Mouse (Mus musculus): ENCODE data around the gene Polr2i. TPM values are rescaled to one million over a fixed set of nuclear protein-coding genes. Genes with fewer than 3 reads are reported as not detected.
A peak's percentile ranks its signal among the peaks of the same experiment; 100 is the strongest.
"Not testable (repeated sequence)": the region's sequence is repeated elsewhere in the genome, so short reads cannot be mapped to it uniquely, and the experiment has no call there.

Polr2i gene
- total RNA-seq (2014; fragmentation: Nextera tagmentation) (79.3 and 81.3 TPM in 2 replicates), total RNA-seq (2017) (62.3 and 79.3 TPM in 2 replicates)

DNA sequence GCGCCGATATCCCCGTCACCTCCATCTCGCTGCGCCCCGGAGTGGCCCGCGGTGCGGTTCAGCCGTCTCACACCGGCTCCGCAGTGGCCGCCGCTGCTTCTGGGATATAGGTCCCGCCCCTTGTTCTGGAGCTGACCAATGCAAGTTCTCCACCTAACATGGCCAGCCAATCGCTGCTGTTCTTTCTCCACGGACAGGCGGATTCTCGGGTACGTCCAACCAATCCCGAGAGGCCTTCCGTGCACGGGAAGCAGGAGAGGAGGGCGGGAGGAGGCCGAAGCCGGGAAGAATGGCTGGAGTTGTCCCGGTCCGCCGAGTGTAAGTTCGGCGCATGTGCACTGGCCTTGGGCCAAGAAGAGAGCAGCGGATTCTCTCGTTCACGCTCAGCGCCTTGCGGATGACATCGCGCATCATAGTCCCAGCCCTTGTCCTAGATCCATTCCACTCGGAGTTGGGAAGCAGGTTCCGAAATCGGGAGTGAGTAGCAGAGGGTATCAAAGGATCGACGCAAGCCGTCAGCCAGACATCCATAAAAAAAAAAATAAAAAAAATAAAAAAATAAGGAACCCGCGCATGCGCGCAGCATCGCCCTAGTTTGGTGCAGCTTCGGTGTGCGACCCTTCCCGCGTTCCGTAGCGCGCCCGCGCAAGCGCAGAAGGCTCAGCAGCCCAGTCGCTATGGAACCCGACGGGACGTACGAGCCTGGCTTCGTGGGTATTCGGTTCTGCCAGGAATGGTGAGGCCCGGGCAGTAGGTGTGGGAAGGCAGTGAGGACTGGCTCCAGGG, at the start of gene Polr2i, which contains the start of gene Tbcb:
TSS of gene Polr2i (plus strand) at position 280 of the 786 bp plus-strand sequence.
TSS of gene Tbcb (minus strand) at position 604 of the 786 bp plus-strand sequence.
- peak; percentile 94 for ATAC-seq (replicated peaks; ENCODE audit: poor library complexity, severe bottlenecking)

DNA sequence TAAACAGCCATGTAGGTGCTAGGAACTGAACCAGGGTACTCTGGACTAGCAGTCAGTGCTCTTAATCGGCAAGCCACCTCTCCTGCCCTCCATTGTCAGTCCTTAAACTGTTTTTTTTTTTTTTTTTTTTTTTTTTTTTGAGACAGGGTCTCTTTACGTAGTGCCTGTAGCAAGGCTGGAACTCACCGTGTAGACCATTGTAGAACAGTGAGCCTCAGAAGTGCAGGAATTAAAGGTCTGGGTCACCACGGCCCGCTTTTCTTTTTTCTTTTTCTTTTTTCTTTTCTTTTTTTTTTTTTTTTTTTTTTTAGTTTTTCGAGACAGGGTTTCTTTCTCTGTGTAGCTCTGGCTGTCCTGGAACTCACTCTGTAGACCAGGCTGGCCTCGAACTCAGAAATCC, 48.6 kb upstream of the Polr2i start:
- ATAC-seq (replicated peaks; ENCODE audit: poor library complexity, severe bottlenecking) = not testable (repeated sequence)

DNA sequence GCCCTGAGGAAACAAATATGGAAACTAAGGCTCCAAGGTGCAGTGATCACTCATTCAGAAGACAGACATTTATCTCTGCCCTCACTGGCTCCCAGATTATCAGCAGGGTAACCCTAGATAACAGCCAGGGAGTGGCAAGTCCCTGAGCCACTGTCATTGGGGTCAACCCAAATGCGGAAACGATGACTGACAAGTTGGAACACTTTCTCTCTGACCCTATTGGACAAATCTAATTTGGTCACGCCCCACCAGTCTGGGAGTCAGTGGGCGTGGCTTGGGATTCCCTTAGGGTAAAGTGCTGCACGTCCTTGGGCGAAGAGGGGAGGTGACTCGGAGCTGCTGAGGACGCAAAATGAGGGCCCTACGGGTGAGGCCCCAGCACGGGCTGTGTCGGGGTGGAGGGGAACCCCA, 47.9 kb upstream of the Polr2i start, which contains the start of gene Cox7a1:
TSS of gene Cox7a1 (plus strand) at position 266 of the 411 bp plus-strand sequence.
- peak; percentile 93 for ATAC-seq (replicated peaks; ENCODE audit: poor library complexity, severe bottlenecking)

DNA sequence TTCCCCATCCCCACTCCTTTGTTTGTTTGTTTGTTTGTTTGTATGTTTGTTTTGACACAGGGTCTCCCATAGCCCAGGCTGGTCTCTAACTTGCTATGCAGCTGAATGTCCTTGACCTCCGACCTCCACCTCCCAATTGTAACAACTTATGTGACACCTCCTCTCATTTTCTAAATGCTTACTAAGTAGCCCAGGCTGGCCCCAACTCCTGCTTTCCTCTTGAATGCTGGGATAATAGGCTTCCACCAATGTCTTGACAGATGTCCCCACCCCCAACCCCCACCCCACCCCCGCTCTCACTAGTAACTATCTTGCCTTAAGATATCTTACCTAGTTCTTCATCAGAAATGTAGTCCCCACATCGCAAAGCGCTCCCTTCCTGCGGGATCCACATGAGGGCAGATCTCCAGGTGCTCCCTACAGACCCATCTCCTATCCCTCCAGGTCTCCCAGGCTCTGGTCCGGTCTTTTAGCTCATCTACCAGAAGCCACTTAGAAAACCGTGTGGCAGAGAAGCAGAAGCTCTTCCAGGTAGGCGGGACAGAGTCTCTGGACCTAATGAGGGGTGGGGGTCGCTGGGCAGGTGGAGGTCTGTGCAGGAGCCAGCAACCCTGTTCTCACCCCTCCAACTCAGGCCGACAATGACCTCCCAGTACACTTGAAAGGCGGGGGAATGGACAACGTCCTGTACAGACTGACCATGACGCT, 47.0 kb upstream of the Polr2i start:
- no peak for ATAC-seq (replicated peaks; ENCODE audit: poor library complexity, severe bottlenecking)

- no peak for ATAC-seq (replicated peaks; ENCODE audit: poor library complexity, severe bottlenecking)
Measured at GRCm38 (mm10) chr7:30188344-30189115, 43.2 kb upstream of the Polr2i start.

DNA sequence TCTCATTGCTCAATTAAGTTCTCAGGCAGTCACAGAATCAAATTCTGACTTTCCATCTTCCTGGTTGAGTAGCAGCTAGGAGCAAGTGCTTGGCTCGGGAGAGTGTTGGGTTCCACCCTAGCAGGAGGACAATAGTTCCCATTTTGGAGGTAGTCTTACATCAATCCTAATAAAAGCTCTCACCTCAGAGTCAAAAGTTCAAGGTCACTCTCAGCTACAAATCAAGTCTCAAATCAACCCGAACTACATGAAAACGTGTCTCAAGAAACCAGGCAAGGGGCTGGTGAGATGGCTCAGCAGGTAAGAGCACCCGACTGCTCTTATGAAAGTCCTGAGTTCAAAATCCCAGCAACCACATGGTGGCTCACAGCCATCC, 42.6 kb upstream of the Polr2i start:
- no peak for ATAC-seq (replicated peaks; ENCODE audit: poor library complexity, severe bottlenecking)

- ATAC-seq (replicated peaks; ENCODE audit: poor library complexity, severe bottlenecking) = no peak
Measured at GRCm38 (mm10) chr7:30192088-30192487, 39.7 kb upstream of the Polr2i start.

GRCm38 (mm10) chr7:30193013-30193412, 38.7 kb upstream of the Polr2i start:
- ATAC-seq (replicated peaks; ENCODE audit: poor library complexity, severe bottlenecking) = no peak

DNA sequence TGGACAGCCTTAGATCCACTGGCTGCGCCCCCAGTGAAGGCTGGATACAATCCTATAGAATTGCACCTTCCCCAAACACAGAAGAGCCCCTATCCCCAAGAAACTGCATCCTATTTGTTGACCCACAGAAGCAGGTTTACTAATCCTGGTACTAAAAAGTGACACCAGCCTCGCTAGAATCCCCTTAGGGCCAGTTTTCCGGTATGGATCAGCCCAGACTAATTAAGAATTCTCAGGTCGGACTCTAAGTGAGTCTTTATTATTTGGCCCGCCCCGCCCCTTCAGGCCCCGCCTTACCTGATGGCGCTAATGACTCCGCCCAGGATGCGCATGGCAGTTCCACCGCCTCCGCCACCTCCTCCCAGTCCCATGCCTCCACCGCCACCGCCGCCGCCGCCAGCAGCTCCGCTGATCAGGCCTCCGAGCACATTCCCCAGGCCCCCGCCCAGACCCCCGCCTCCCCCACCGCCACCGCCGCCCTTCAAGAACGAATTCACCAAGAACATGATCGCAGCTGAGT, 38.1 kb upstream of the Polr2i start:
- peak; percentile 74 for ATAC-seq (replicated peaks; ENCODE audit: poor library complexity, severe bottlenecking)

DNA sequence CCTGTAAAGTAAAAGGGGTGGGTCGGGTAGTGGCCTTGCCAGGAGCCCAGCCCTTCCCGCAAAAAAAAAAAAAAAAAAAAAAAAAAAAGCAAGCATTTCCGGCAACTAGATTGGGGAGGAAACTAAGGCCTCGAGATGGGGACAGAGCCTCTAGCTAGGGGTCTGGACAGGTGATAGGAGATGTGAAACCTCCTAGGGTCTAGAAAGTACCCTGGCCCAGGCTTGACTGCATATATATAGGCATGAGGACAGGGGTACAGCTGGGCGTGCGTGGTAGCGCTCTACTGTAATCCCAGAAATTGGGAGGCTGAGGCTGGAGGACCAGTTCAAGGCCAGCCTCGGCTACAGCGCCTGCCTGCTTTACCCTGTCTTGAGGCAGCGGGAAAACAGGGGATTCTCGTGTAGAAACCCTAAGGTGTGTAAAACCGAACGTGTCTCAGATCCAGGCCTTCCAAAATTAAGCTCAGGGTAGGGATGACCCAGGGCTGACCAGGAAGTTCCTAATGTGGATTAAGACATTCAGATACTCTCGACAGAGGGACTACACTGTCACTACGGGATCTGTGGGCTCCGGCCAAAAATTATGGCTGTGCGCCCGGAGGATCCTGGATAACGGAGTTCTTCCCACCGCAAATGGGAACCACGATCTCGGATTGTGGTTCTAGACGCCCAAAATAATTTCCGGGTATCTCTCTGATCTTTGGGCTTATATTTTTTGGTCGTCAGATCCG, 37.5 kb upstream of the Polr2i start:
- ATAC-seq (replicated peaks; ENCODE audit: poor library complexity, severe bottlenecking) = peak; percentile 18

DNA sequence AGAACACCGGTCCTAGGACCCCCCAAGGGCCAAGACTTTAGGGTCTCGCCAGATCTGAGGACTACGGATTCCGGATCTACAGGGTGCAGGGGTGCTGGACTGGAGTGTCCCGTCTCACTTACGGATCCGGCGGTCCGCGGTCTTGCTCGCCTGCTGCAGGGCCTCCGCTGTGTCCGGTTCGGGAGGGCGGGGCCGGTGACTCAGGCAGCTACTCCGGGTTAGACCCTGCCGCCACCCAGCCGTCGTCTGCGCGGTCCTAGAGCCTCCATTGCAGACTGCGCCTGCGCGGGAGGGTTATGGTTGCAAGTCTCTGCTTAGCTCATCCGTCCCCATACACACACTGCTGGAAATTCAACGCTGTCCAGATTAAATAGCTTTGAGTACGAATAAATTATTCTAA, 36.9 kb upstream of the Polr2i start:
- peak; percentile 87 for ATAC-seq (replicated peaks; ENCODE audit: poor library complexity, severe bottlenecking)

DNA sequence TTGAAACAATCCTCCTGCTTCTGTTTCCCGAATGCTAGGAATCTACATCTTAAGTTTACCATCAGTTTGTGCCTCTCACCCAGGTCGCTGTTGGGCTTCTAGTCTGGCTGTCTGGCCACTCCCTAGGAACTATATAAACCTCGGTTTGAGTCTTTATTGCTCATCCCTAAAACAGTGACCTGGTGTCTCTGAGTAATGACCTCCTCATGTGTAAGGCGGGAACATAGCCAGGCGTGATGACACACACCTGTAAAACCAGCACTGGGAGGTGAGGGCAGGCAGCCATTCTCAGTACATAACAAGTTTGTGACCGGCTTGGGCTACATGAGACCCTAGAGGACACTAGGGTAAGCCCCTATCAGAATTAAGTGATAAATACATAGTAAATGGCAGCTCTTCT, 36.3 kb upstream of the Polr2i start:
- ATAC-seq (replicated peaks; ENCODE audit: poor library complexity, severe bottlenecking) = no peak

- ATAC-seq (replicated peaks; ENCODE audit: poor library complexity, severe bottlenecking) = peak; percentile 18; the same call in 1 of the 2 replicates
Measured at GRCm38 (mm10) chr7:30196171-30196570, 35.6 kb upstream of the Polr2i start.

DNA sequence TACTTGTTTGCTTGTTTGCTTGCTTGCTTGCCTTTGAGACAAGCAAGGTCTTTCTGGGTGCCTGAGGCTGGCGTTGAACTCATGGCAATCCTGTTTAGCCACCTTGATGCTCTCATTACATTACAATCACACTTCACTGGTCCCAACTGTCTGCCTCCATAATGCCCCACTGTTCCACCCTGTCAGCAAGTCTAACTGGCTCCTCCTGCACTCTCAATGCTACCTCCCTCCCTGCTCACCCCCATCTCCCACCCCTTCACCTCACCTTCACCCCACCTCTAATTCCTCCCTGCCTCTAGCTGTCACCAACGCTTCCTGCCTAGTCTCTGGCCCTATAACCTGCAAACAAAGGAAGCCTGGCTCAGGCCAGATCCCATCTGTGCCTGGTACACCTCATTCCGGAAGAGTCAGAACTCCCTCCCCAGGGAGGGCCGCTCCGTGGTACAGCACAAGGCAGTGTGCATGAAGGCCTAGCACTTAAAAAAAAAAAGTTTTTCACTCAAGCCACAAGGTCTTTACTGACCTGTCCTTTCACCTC, 34.1 kb upstream of the Polr2i start:
- no peak for ATAC-seq (replicated peaks; ENCODE audit: poor library complexity, severe bottlenecking)

DNA sequence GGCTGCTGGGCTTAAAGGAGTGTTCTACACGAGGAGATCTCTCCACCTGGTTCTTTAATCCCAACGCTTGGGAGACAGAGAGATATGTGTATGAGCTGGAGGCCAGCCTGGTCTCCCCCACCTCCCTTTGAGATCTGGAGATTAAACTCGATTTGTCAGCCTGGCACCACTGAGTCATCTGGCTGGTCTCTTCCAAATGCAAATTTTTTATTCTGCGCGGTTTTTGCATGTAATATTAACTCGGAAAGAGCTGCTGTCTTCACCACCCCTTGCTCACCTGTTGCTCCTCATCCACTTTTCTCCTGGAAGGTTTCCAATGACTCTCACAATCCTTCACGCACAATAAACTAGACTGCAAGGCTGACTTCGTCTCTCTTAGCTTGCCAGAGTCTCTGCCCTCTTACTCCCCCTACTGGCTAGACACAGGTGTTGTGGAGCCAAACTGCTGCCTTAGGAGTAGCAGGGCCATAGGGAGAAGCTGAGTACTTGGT, 33.2 kb upstream of the Polr2i start, which contains the start of gene Capns1:
TSS of gene Capns1 (minus strand) at position 331 of the 491 bp plus-strand sequence.
- ATAC-seq (replicated peaks; ENCODE audit: poor library complexity, severe bottlenecking) = peak; percentile 62

DNA sequence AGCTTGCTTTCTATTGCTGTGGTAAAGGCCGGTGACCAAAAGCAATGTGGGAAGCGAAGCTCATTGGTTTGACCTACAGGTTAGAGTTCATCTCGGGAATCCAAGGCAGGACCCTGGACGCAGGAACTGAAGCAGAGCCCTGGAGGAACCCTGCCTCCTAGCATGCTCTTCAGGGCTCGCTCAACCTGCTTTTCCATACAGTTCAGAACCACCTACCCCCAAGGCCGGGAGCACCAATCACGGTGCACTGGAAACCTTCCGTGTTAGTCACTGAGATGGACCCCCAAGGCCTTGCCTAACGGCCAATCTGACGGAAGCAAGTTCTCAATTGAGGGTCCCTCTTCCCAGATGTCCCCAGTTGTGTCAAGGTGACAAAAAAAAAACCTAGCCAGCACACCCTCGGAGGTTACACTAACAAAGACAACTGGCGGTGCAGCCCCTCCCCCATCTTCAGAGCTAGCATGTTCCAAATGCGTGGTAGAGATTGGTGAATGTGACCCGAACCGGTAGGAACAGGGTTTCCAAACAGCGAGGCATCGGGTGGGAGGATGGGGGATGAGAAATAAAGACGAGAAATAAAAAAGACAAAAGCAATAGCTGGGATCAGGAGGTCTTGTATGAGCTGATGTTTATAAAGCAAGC, 32.1 kb upstream of the Polr2i start:
- ATAC-seq (replicated peaks; ENCODE audit: poor library complexity, severe bottlenecking) = no peak

DNA sequence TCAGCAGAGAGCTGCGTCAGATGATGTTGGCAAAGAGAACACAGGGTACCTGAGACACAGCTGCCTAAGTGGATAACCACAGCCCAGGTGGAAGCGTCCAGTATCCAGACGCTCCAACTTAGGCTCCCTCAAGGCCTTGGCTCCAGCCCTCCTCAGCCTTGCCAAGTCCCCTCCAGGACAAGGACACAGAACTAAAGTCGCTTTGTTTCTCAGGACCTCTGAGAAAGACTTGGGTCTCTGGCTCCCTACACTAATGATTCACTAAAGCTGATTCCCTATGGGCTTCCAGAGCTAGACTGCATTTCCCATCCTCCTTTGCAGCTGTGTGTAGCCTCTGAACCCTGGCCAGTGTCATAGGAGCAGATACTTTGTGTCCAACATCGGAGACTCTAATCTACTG, 31.5 kb upstream of the Polr2i start:
- ATAC-seq (replicated peaks; ENCODE audit: poor library complexity, severe bottlenecking) = no peak

DNA sequence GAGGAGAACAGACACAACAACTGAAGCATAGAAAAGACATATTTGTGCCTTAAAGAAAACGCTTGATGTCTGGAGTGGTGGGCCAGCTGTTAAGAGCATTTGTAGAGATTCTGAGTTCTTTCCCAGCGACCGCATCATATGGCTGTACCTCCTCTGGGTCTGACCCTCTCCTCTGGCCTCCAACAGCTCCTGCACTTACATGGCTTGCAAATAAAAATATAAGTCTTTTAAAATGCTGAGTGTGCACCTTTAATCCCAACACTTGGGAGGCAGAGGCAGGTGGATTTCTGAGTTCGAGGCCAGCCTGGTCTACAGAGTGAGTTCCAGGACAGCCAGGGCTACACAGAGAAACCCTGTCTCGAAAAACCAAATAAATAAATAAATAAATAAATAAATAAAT, 31.1 kb upstream of the Polr2i start:
- ATAC-seq (replicated peaks; ENCODE audit: poor library complexity, severe bottlenecking) = not testable (repeated sequence)

All from granulocyte monocyte progenitor cell, adult 5-6 weeks (primary cell).